Mouse (Mus musculus) kidney, adult 2 months (tissue): ENCODE data around the gene Gm9803.

Experiments
- CTCF ChIP-seq: fragments of 200-500 bp; conservative IDR thresholded peaks from 2 replicates; pipeline ENCODE4 v1.5.1; 2011; ENCODE audit warnings: low read depth, mild to moderate bottlenecking, control low read depth, low read length, moderate library complexity, mixed read lengths; ENCODE audit not compliant: insufficient read depth, insufficient read length
- POLR2A ChIP-seq: fragments of 200-500 bp; IDR thresholded peaks from one replicate; pipeline ENCODE4 v1.6.1; 2011; ENCODE audit warnings: low read depth, low read length, control low read depth

DNA sequence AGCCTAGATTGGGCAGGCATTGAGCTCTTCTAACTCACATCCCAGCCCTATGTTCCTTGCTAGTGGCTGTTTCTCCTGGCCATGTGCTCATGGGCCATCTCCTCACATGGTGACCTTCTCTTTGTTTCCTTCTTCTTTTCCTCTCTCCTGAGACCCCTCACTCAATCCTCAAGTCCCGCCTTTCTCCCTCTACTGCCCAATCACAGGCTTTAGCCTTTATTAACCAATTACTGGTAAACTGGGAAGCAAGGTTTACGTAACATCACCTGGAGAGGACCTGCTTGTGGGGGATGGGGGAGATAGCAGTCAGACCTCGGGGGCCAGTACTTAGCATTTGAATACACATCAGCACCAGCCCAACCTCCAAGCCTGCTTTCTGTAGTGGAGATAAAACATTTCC, 27.5 kb downstream of the Gm9803 start:
- no peak for TF ChIP-seq CTCF
- TF ChIP-seq POLR2A = no peak
